In genomic region chr1:193440512-193440911, GRCm38 (mm10) we compare ENCODE assay signal across 10 mouse cellular contexts.
DNase-seq lines count a peak whose midpoint lies in the region; ATAC-seq and TF ChIP-seq lines count a peak whose summit lies in the region.
"Had no signal": no experiment of that assay in that cellular context is flagged by ENCODE, and none has a peak within 500 bp of the region (broad histone marks: within the 10 kb centered on the region; RNA-seq: fewer than 3 reads in every experiment).

No protein-coding gene starts in this region.

- H3K4me2 ChIP-seq in heart, postnatal 0 days (ENCODE audit: low read depth, low read length) = no peak overlapping the region
- H3K4me2 ChIP-seq: hindbrain, embryonic 13.5 days had no signal

- no peaks in the 10 kb centered on the region for H3K36me3 ChIP-seq in heart, postnatal 0 days (replicated peaks; ENCODE audit: control insufficient read depth, insufficient read depth, low read length)
- H3K36me3 ChIP-seq in thymus, adult 2 months (ENCODE audit: control insufficient read depth, insufficient read depth, low read length) = no peaks in the 10 kb centered on the region
- H3K36me3 ChIP-seq: hindbrain, embryonic 13.5 days had no signal

- TF ChIP-seq POLR2A in thymus, adult 2 months (IDR thresholded peaks at IDR 0.05; ENCODE audit: control insufficient read depth, extremely low read depth, insufficient read depth, low read length, poor library complexity) = no peak

- H3K4me1 ChIP-seq in heart, postnatal 0 days (ENCODE audit: control insufficient read depth, insufficient read depth) = no peaks in the 10 kb centered on the region
- peaks cover 10% of the 10 kb centered on the region for H3K4me1 ChIP-seq in thymus, adult 2 months (replicated peaks; ENCODE audit: control insufficient read depth, insufficient read depth, low read length)
- H3K4me1 ChIP-seq: hindbrain, embryonic 13.5 days had no signal

- intact Hi-C loops in heart, postnatal 14 days (cut with DNase I) = loop anchor here (10.0 kb wide), 1 partner anchor 784 kb away; no protein-coding TSS in a partner anchor

- H3K27me3 ChIP-seq in heart, postnatal 0 days (ENCODE audit: control insufficient read depth, insufficient read depth, low read length) = peaks cover 4% of the 10 kb centered on the region; the same call in 1 of the 2 replicates
- no peaks in the 10 kb centered on the region for H3K27me3 ChIP-seq in thymus, adult 2 months (ENCODE audit: control insufficient read depth, insufficient read depth, low read length)

- no peak for DNase-seq in heart, postnatal 0 days (ENCODE audit: low spot score)
- DNase-seq in heart, postnatal 14 days = no peak
- no peak for DNase-seq in thymus, adult 2 months
- DNase-seq in thymus, adult 18-20 months = no peak
- no peak for DNase-seq in gastrocnemius, postnatal 25 days
- DNase-seq in heart, adult 8-10 months (ENCODE audit: low spot score) = no peak
- DNase-seq: adrenal gland, adult 8-10 months had no signal

- no peak overlapping the region for H3K27ac ChIP-seq in heart, postnatal 0 days (ENCODE audit: low read depth)
- no peak overlapping the region for H3K27ac ChIP-seq in thymus, adult 2 months (ENCODE audit: control insufficient read depth, insufficient read depth, low read length)
- H3K27ac ChIP-seq: hindbrain, embryonic 13.5 days had no signal

- ATAC-seq in heart, postnatal 0 days (ENCODE audit: insufficient read depth, low read depth) = no peak; the same call in 1 of the 2 replicates
- peak; percentile 64; the same call in 1 of the 2 replicates for ATAC-seq in erythroblast, adult 5-6 weeks (replicated peaks; ENCODE audit: low FRiP score, poor library complexity, severe bottlenecking)
- ATAC-seq in frontal cortex, adult (ENCODE audit: low TSS enrichment) = no peak

- no peak for TF ChIP-seq EP300 in heart, postnatal 0 days (IDR thresholded peaks at IDR 0.05; ENCODE audit: low read depth)

- peak; percentile 20 for TF ChIP-seq CTCF in heart, postnatal 0 days (IDR thresholded peaks at IDR 0.05; ENCODE audit: low read depth)
- peak; percentile 72; the same call in 1 of the 2 replicates for TF ChIP-seq CTCF in thymus, adult 2 months (IDR thresholded peaks at IDR 0.05; ENCODE audit: borderline replicate concordance, control insufficient read depth, extremely low read depth, insufficient read depth, low read length, poor library complexity)

- H3K9ac ChIP-seq in heart, postnatal 0 days (replicated peaks; ENCODE audit: low read depth, low read length) = no peak overlapping the region
- H3K9ac ChIP-seq: hindbrain, embryonic 13.5 days had no signal

- 0% methylated on average over 1 of the region's 1 CpGs for WGBS in heart, postnatal 0 days
- 14% methylated on average over 1 of the region's 1 CpGs for WGBS in thymus, adult 2 months

- no peak overlapping the region for H3K4me3 ChIP-seq in heart, postnatal 0 days (ENCODE audit: low read depth, low read length)
- no peak overlapping the region for H3K4me3 ChIP-seq in thymus, adult 2 months (ENCODE audit: control insufficient read depth, insufficient read depth, low read length)
- H3K4me3 ChIP-seq: hindbrain, embryonic 13.5 days had no signal

- H3K9me3 ChIP-seq in heart, postnatal 0 days (replicated peaks; ENCODE audit: control insufficient read depth, low read length) = no peaks in the 10 kb centered on the region
- H3K9me3 ChIP-seq: hindbrain, embryonic 13.5 days had no signal
